In genomic region chr8:92856273-92856986, GRCm38 (mm10) we compare ENCODE assay signal across 8 mouse cellular contexts. TPM values are rescaled to one million over a fixed set of nuclear protein-coding genes. Genes with fewer than 3 reads are reported as not detected.
DNase-seq lines count a peak whose midpoint lies in the region; ATAC-seq and TF ChIP-seq lines count a peak whose summit lies in the region.

No protein-coding gene starts in this region.

- no peak for ATAC-seq in kidney, embryonic 15.5 days (replicated peaks; ENCODE audit: low FRiP score)
- ATAC-seq in hindbrain, embryonic 13.5 days (ENCODE audit: low FRiP score): no peak

- no peak overlapping the region for H3K27ac ChIP-seq in kidney, embryonic 15.5 days
- no peak overlapping the region for H3K27ac ChIP-seq in kidney, adult 2 months (ENCODE audit: insufficient read depth, low read depth, low read length)
- H3K27ac ChIP-seq in brown adipose tissue, adult 24 weeks (replicated peaks; ENCODE audit: low read depth, low read length): no peak overlapping the region
- no peak overlapping the region for H3K27ac ChIP-seq in hindbrain, embryonic 13.5 days
- H3K27ac ChIP-seq in macrophage: no peak overlapping the region

- no peak for DNase-seq in kidney, adult 2 months
- no peak for DNase-seq in retina, postnatal 1 day
- DNase-seq in c-Kit-positive CD71-positive TER-119-positive erythroid progenitor cells, embryonic 14.5 days (ENCODE audit: low spot score): no peak
- DNase-seq in right cerebral cortex, postnatal 4 days: no peak

- 85% methylated on average over 7 of the region's 7 CpGs for WGBS in kidney, embryonic 15.5 days
- WGBS in kidney, adult 2 months: 78% methylated on average over 7 of the region's 7 CpGs
- WGBS in hindbrain, embryonic 13.5 days: 92% methylated on average over 7 of the region's 7 CpGs
- WGBS in macrophage (ENCODE audit: missing documents): 15% methylated on average over 7 of the region's 7 CpGs

- peaks cover 59% of the 10 kb centered on the region; the same call in 1 of the 2 replicates for H3K79me2 ChIP-seq in macrophage (ENCODE audit: inconsistent target)

- H3K36me3 ChIP-seq in kidney, embryonic 15.5 days: no peaks in the 10 kb centered on the region; the same call in 1 of the 2 replicates
- H3K36me3 ChIP-seq in kidney, adult 2 months (ENCODE audit: control insufficient read depth, insufficient read depth, low read length): no peaks in the 10 kb centered on the region
- no peaks in the 10 kb centered on the region for H3K36me3 ChIP-seq in hindbrain, embryonic 13.5 days
- no peaks in the 10 kb centered on the region for H3K36me3 ChIP-seq in macrophage (ENCODE audit: inconsistent target)

- H3K27me3 ChIP-seq in kidney, embryonic 15.5 days: peaks cover 13% of the 10 kb centered on the region; the same call in 1 of the 2 replicates
- H3K27me3 ChIP-seq in kidney, adult 2 months (replicated peaks; ENCODE audit: control insufficient read depth, insufficient read depth, low read length): no peaks in the 10 kb centered on the region
- peaks cover 24% of the 10 kb centered on the region for H3K27me3 ChIP-seq in hindbrain, embryonic 13.5 days

- no peak for TF ChIP-seq CTCF in kidney, adult 2 months (conservative IDR thresholded peaks at IDR 0.05; ENCODE audit: insufficient read depth, insufficient read length, low read depth, low read length)

- H3K9ac ChIP-seq in kidney, embryonic 15.5 days: no peak overlapping the region
- H3K9ac ChIP-seq in hindbrain, embryonic 13.5 days: peak overlapping the region; percentile 87; the same call in 1 of the 2 replicates

- H3K4me2 ChIP-seq in kidney, embryonic 15.5 days: peak overlapping the region; percentile 84
- peak overlapping the region; percentile 73 for H3K4me2 ChIP-seq in hindbrain, embryonic 13.5 days

- TF ChIP-seq POLR2A in kidney, adult 2 months (IDR thresholded peaks at IDR 0.05; ENCODE audit: low read depth, low read length): no peak

- H3K4me3 ChIP-seq in kidney, embryonic 15.5 days (replicated peaks): peak overlapping the region; percentile 57
- no peak overlapping the region for H3K4me3 ChIP-seq in kidney, adult 2 months (ENCODE audit: insufficient read depth, low read depth, low read length)
- 0 out of 2 replicates have a peak overlapping the region, but pooled peaks have one; percentile 55 for H3K4me3 ChIP-seq in brown adipose tissue, adult 24 weeks (ENCODE audit: insufficient read depth, low read depth, low read length)
- peak overlapping the region; percentile 67 for H3K4me3 ChIP-seq in hindbrain, embryonic 13.5 days
- H3K4me3 ChIP-seq in macrophage (ENCODE audit: inconsistent target): peak overlapping the region; percentile 36

- no peaks in the 10 kb centered on the region for H3K9me3 ChIP-seq in kidney, embryonic 15.5 days (replicated peaks)
- no peaks in the 10 kb centered on the region for H3K9me3 ChIP-seq in hindbrain, embryonic 13.5 days

- H3K4me1 ChIP-seq in kidney, embryonic 15.5 days: peaks cover 30% of the 10 kb centered on the region
- H3K4me1 ChIP-seq in kidney, adult 2 months (ENCODE audit: control insufficient read depth, insufficient read depth, low read length): no peaks in the 10 kb centered on the region
- no peaks in the 10 kb centered on the region for H3K4me1 ChIP-seq in brown adipose tissue, adult 24 weeks (ENCODE audit: control insufficient read depth, insufficient read depth, insufficient read length, low read length)
- H3K4me1 ChIP-seq in hindbrain, embryonic 13.5 days (replicated peaks): peaks cover 21% of the 10 kb centered on the region

RNA-seq across cellular contexts. Expression of gene Lpcat2, which starts 1.3 kb away (rescaled TPM):
- polyA plus RNA-seq in kidney, embryonic 15.5 days (2015; fragmentation: Nextera tagmentation; extraction: Ambion mirVana): 6.1 and 7.3 TPM in 2 replicates
- 1.0 and 1.5 TPM in 2 replicates for polyA plus RNA-seq in kidney, adult 2 months (2012; rRNA removed)
- 0.92 and 1.4 TPM in 2 replicates for polyA plus RNA-seq in brown adipose tissue, adult 24 weeks (2012; ENCODE audit: insufficient read depth, insufficient read length, missing spikeins)
- 7.5 and 11.3 TPM in 2 replicates for polyA plus RNA-seq in hindbrain, embryonic 13.5 days (2015; fragmentation: Nextera tagmentation; extraction: Ambion mirVana)
- total RNA-seq in macrophage (2018; cell fraction: chromatin; rRNA removed): 100 to 1,000 TPM in 11 of 26 experiments, 10 to 100 TPM in 15; 33.5 to 208 (median 94.6) TPM
- total RNA-seq in macrophage (2018; cell fraction: cytosol; rRNA removed): 10 to 100 TPM; 29.3 to 73.2 (median 45.2) TPM
- 100 to 1,000 TPM in 11 of 26 experiments, 10 to 100 TPM in 15; 49.3 to 165 (median 97.6) TPM for total RNA-seq in macrophage (2018; cell fraction: nucleus; rRNA removed)
- polyA plus RNA-seq in macrophage (2018): 21.3 to 65.7 TPM (median 29.4 TPM) in 3 replicates

RNA-seq across cellular contexts. Expression of gene Mmp2, which starts 29.3 kb away (rescaled TPM):
- 128 and 137 TPM in 2 replicates for polyA plus RNA-seq in kidney, embryonic 15.5 days (2015; fragmentation: Nextera tagmentation; extraction: Ambion mirVana)
- polyA plus RNA-seq in kidney, adult 2 months (2012; rRNA removed): 17.1 and 20.9 TPM in 2 replicates
- 27.7 and 35.5 TPM in 2 replicates for polyA plus RNA-seq in brown adipose tissue, adult 24 weeks (2012; ENCODE audit: insufficient read depth, insufficient read length, missing spikeins)
- polyA plus RNA-seq in hindbrain, embryonic 13.5 days (2015; fragmentation: Nextera tagmentation; extraction: Ambion mirVana): 30.9 and 34.4 TPM in 2 replicates
- total RNA-seq in macrophage (2018; cell fraction: chromatin; rRNA removed): 10 to 100 TPM in 1 of 26 experiments, 1 to 10 TPM in 6, under 1 TPM in 14, not detected in 5; 0.38 to 48.6 (median 0.80) TPM
- total RNA-seq in macrophage (2018; cell fraction: cytosol; rRNA removed): 1 to 10 TPM in 2 of 26 experiments, under 1 TPM in 24; 0.27 to 1.0 (median 0.69) TPM
- total RNA-seq in macrophage (2018; cell fraction: nucleus; rRNA removed): 1 to 10 TPM in 15 of 26 experiments, under 1 TPM in 8, not detected in 3; 0.29 to 8.6 (median 1.1) TPM
- 0.17 to 0.64 TPM (median 0.20 TPM) in 3 replicates for polyA plus RNA-seq in macrophage (2018)

RNA-seq across cellular contexts. Expression of gene Capns2, which starts 44.8 kb away (rescaled TPM):
- 0.16 and 0.55 TPM in 2 replicates for polyA plus RNA-seq in kidney, embryonic 15.5 days (2015; fragmentation: Nextera tagmentation; extraction: Ambion mirVana)
- polyA plus RNA-seq in kidney, adult 2 months (2012; rRNA removed): 0.16 TPM in 1 of 2 replicates, not detected in the other
- polyA plus RNA-seq in brown adipose tissue, adult 24 weeks (2012; ENCODE audit: insufficient read depth, insufficient read length, missing spikeins): not detected in 2 replicates
- 0.26 and 0.27 TPM in 2 replicates for polyA plus RNA-seq in hindbrain, embryonic 13.5 days (2015; fragmentation: Nextera tagmentation; extraction: Ambion mirVana)
- total RNA-seq in macrophage (2018; cell fraction: chromatin; rRNA removed): 10 to 100 TPM in 23 of 26 experiments, 1 to 10 TPM in 3; 5.8 to 77.0 (median 25.4) TPM
- total RNA-seq in macrophage (2018; cell fraction: cytosol; rRNA removed): 1 to 10 TPM in 5 of 26 experiments, under 1 TPM in 17, not detected in 4; 0.15 to 5.0 (median 0.48) TPM
- total RNA-seq in macrophage (2018; cell fraction: nucleus; rRNA removed): 10 to 100 TPM in 23 of 26 experiments, 1 to 10 TPM in 3; 1.8 to 41.9 (median 22.3) TPM
- polyA plus RNA-seq in macrophage (2018): 1.4 TPM in 1 of 3 replicates, not detected in the others

Comparison
In these comparisons a context has a peak if more than half of its experiments do, and no peak if none do; other contexts are left out.
1. RNA of gene Mmp2, which starts 29.3 kb away (polyA plus RNA-seq): 128 to 137 TPM in kidney, embryonic 15.5 days, 30.9 to 34.4 TPM in hindbrain, embryonic 13.5 days, 27.7 to 35.5 TPM in brown adipose tissue, adult 24 weeks and 17.1 to 20.9 TPM in kidney, adult 2 months; 0.17 to 0.64 TPM in macrophage; every median in the first group is over 10 times any median in the second.